8 mouse cellular contexts compared by ENCODE assay signal in genomic region chr6:6577741-6578284, GRCm38 (mm10). TPM values are rescaled to one million over a fixed set of nuclear protein-coding genes. Genes with fewer than 3 reads are reported as not detected.
DNase-seq lines count a peak whose midpoint lies in the region; ATAC-seq and TF ChIP-seq lines count a peak whose summit lies in the region.

No protein-coding gene starts in this region.

- H3K36me3 ChIP-seq in spleen, adult 2 months (ENCODE audit: control insufficient read depth, insufficient read depth, low read length), result peaks cover 1% of the 10 kb centered on the region; the same call in 1 of the 2 replicates
- peaks cover 8% of the 10 kb centered on the region; the same call in 1 of the 2 replicates for H3K36me3 ChIP-seq in embryonic facial prominence, embryonic 13.5 days
- no peaks in the 10 kb centered on the region for H3K36me3 ChIP-seq in intestine, embryonic 15.5 days
- H3K36me3 ChIP-seq in midbrain, embryonic 14.5 days (ENCODE audit: control insufficient read depth, insufficient read depth, low read length), result no peaks in the 10 kb centered on the region

- H3K27me3 ChIP-seq in spleen, adult 2 months (ENCODE audit: control insufficient read depth, insufficient read depth, low read length), result no peaks in the 10 kb centered on the region
- H3K27me3 ChIP-seq in embryonic facial prominence, embryonic 13.5 days, result no peaks in the 10 kb centered on the region; the same call in 1 of the 2 replicates
- no peaks in the 10 kb centered on the region for H3K27me3 ChIP-seq in intestine, embryonic 15.5 days (replicated peaks)
- no peaks in the 10 kb centered on the region for H3K27me3 ChIP-seq in midbrain, embryonic 14.5 days (ENCODE audit: control insufficient read depth, insufficient read depth, low read length)

- peak overlapping the region; percentile 99 for H3K9ac ChIP-seq in embryonic facial prominence, embryonic 13.5 days
- H3K9ac ChIP-seq in intestine, embryonic 15.5 days, result peak overlapping the region; percentile 98
- peak overlapping the region; percentile 98 for H3K9ac ChIP-seq in midbrain, embryonic 14.5 days (replicated peaks; ENCODE audit: low read length)

- intact Hi-C loops in left cerebral cortex, postnatal 4 days (cut with DNase I), result no loop called here

- peak overlapping the region; percentile 95 for H3K4me3 ChIP-seq in spleen, adult 2 months (ENCODE audit: extremely low read depth, insufficient read depth, insufficient read length)
- H3K4me3 ChIP-seq in embryonic facial prominence, embryonic 13.5 days, result peak overlapping the region; percentile 97
- H3K4me3 ChIP-seq in intestine, embryonic 15.5 days (replicated peaks), result peak overlapping the region; percentile 87
- peak overlapping the region; percentile 98 for H3K4me3 ChIP-seq in midbrain, embryonic 14.5 days (replicated peaks; ENCODE audit: low read depth, low read length)

- no peak for TF ChIP-seq CTCF in spleen, adult 2 months (IDR thresholded peaks at IDR 0.05; ENCODE audit: extremely low read depth, insufficient read depth, insufficient read length, insufficient replicate concordance)

- peak overlapping the region; percentile 90 for H3K27ac ChIP-seq in spleen, adult 2 months (ENCODE audit: insufficient read depth, low read length)
- peak overlapping the region; percentile 93 for H3K27ac ChIP-seq in embryonic facial prominence, embryonic 13.5 days
- H3K27ac ChIP-seq in intestine, embryonic 15.5 days, result peak overlapping the region; percentile 92
- H3K27ac ChIP-seq in midbrain, embryonic 14.5 days (replicated peaks; ENCODE audit: low read depth, low read length), result peak overlapping the region; percentile 84

- no peak for TF ChIP-seq POLR2A in spleen, adult 2 months (IDR thresholded peaks at IDR 0.05; ENCODE audit: low read depth, low read length)

- H3K9me3 ChIP-seq in embryonic facial prominence, embryonic 13.5 days, result no peaks in the 10 kb centered on the region
- H3K9me3 ChIP-seq in intestine, embryonic 15.5 days, result no peaks in the 10 kb centered on the region
- H3K9me3 ChIP-seq in midbrain, embryonic 14.5 days (ENCODE audit: control insufficient read depth, low read length), result no peaks in the 10 kb centered on the region

- peaks cover 4% of the 10 kb centered on the region for H3K4me1 ChIP-seq in spleen, adult 2 months (ENCODE audit: control insufficient read depth, insufficient read depth, insufficient read length)
- H3K4me1 ChIP-seq in embryonic facial prominence, embryonic 13.5 days, result peaks cover 5% of the 10 kb centered on the region; the same call in 1 of the 2 replicates
- no peaks in the 10 kb centered on the region for H3K4me1 ChIP-seq in intestine, embryonic 15.5 days (replicated peaks)
- peaks cover 11% of the 10 kb centered on the region for H3K4me1 ChIP-seq in midbrain, embryonic 14.5 days (ENCODE audit: control insufficient read depth, insufficient read depth, low read length)

- 1% methylated on average over 17 of the region's 17 CpGs for WGBS in spleen, adult 2 months
- 3% methylated on average over 17 of the region's 17 CpGs for WGBS in embryonic facial prominence, embryonic 13.5 days
- WGBS in intestine, embryonic 15.5 days, result 2% methylated on average over 17 of the region's 17 CpGs
- 5% methylated on average over 17 of the region's 17 CpGs for WGBS in midbrain, embryonic 14.5 days

- DNase-seq in spleen, adult 2 months (ENCODE audit: low read depth in 1 of 2, low spot score in 2 of 2), result no peak
- no peak for DNase-seq in spleen, adult 18-20 months
- DNase-seq in midbrain, embryonic 14.5 days, result no peak
- DNase-seq in yolk sac, embryonic 10.5 days (ENCODE audit: low spot score), result no peak
- DNase-seq in cerebellum, postnatal 14 days, result no peak
- no peak for DNase-seq in left cerebral cortex, postnatal 4 days

- peak overlapping the region; percentile 72 for H3K4me2 ChIP-seq in embryonic facial prominence, embryonic 13.5 days
- peak overlapping the region; percentile 61 for H3K4me2 ChIP-seq in intestine, embryonic 15.5 days (replicated peaks)
- peak overlapping the region; percentile 75 for H3K4me2 ChIP-seq in midbrain, embryonic 14.5 days (ENCODE audit: low read length)

- peak; percentile 70; the same call in 1 of the 2 replicates for ATAC-seq in embryonic facial prominence, embryonic 13.5 days (ENCODE audit: insufficient number of reproducible peaks, insufficient read depth, low FRiP score, low TSS enrichment, low read depth)
- peak; percentile 78; the same call in 1 of the 2 replicates for ATAC-seq in intestine, embryonic 15.5 days
- ATAC-seq in midbrain, embryonic 14.5 days (ENCODE audit: low FRiP score, low TSS enrichment), result peak; percentile 61

RNA-seq across cellular contexts. Expression of gene Sem1, which starts 0.7 kb away (rescaled TPM):
- polyA plus RNA-seq in spleen, adult 2 months (2012; rRNA removed), result 9.7 and 10.1 TPM in 2 replicates
- 276 and 284 TPM in 2 replicates for polyA plus RNA-seq in embryonic facial prominence, embryonic 13.5 days (2015; fragmentation: Nextera tagmentation; extraction: Ambion mirVana)
- 227 and 235 TPM in 2 replicates for polyA plus RNA-seq in intestine, embryonic 15.5 days (2015; fragmentation: Nextera tagmentation; extraction: Ambion mirVana)
- polyA plus RNA-seq in midbrain, embryonic 14.5 days (2014; fragmentation: Nextera tagmentation; extraction: Ambion mirVana), result 146 and 164 TPM in 2 replicates
- 10 to 100 TPM; 47.4 to 54.3 TPM for total RNA-seq in left cerebral cortex, postnatal 4 days (2021)

Comparison
In these comparisons a context has a peak if more than half of its experiments do, and no peak if none do; other contexts are left out.
1. RNA of gene Sem1, which starts 0.7 kb away (polyA plus RNA-seq): 276 to 284 TPM in embryonic facial prominence, embryonic 13.5 days, 227 to 235 TPM in intestine, embryonic 15.5 days and 146 to 164 TPM in midbrain, embryonic 14.5 days; 9.7 to 10.1 TPM in spleen, adult 2 months; every median in the first group is over 10 times any median in the second.
2. Peak in every context shown above with its lines, with median percentiles within 50 percentile points of each other: H3K27ac ChIP-seq, H3K4me3 ChIP-seq, ATAC-seq, H3K4me2 ChIP-seq and H3K9ac ChIP-seq.